Mouse (Mus musculus): ENCODE measurements at regions not wholly inside any gene's neighbourhood (a gene's known extent, or its start where the extent isn't known, plus 50 kb on each side); places are given as distances from the start of the nearest gene placed in this dataset.
A peak's percentile ranks its signal among the peaks of the same experiment; 100 is the strongest.
"Not testable (repeated sequence)": the region's sequence is repeated elsewhere in the genome, so short reads cannot be mapped to it uniquely, and the experiment has no call there.

- no peaks in the 10 kb centered on the region for H3K27me3 ChIP-seq (ENCODE audit: control insufficient read depth, insufficient read depth, low read length)
- no peak overlapping the region for H3K4me3 ChIP-seq (ENCODE audit: control insufficient read depth, insufficient read depth, low read length)
- TF ChIP-seq POLR2A (IDR thresholded peaks at IDR 0.05; ENCODE audit: control insufficient read depth, extremely low read depth, insufficient read depth, low read length, poor library complexity) (no peak), CTCF (IDR thresholded peaks at IDR 0.05; ENCODE audit: borderline replicate concordance, control insufficient read depth, extremely low read depth, insufficient read depth, low read length, poor library complexity) (no peak)
- no peak for DNase-seq
- H3K27ac ChIP-seq (ENCODE audit: control insufficient read depth, insufficient read depth, low read length) = no peak overlapping the region
- H3K4me1 ChIP-seq (replicated peaks; ENCODE audit: control insufficient read depth, insufficient read depth, low read length) = no peaks in the 10 kb centered on the region
- 92% methylated on average over 1 of the region's 1 CpGs for WGBS
- no peaks in the 10 kb centered on the region for H3K36me3 ChIP-seq (ENCODE audit: control insufficient read depth, insufficient read depth, low read length)
Observed at GRCm38 (mm10) chr17:94866630-94867029, 116.8 kb upstream of the Mettl4 start.

- H3K4me1 ChIP-seq (replicated peaks; ENCODE audit: control insufficient read depth, insufficient read depth, low read length); H3K36me3 ChIP-seq (ENCODE audit: control insufficient read depth, insufficient read depth, low read length); H3K27me3 ChIP-seq (ENCODE audit: control insufficient read depth, insufficient read depth, low read length); H3K27ac ChIP-seq (ENCODE audit: control insufficient read depth, insufficient read depth, low read length): not testable (repeated sequence)
- WGBS = 12% methylated on average over 21 of the region's 21 CpGs
- peak overlapping the region; percentile 64 for H3K4me3 ChIP-seq (ENCODE audit: control insufficient read depth, insufficient read depth, low read length)
- peak; percentile 72 for DNase-seq
- peak; percentile 41; the same call in 1 of the 2 replicates for TF ChIP-seq POLR2A (IDR thresholded peaks at IDR 0.05; ENCODE audit: control insufficient read depth, extremely low read depth, insufficient read depth, low read length, poor library complexity)
Observed at GRCm38 (mm10) chr17:94864531-94865318, 114.9 kb upstream of the Mettl4 start.

- not testable (repeated sequence) for H3K27ac ChIP-seq (ENCODE audit: control insufficient read depth, insufficient read depth, low read length); DNase-seq
- 93% methylated on average over 4 of the region's 4 CpGs for WGBS
Observed at GRCm38 (mm10) chr17:94854698-94855097, 104.9 kb upstream of the Mettl4 start.

GRCm38 (mm10) chr17:94834446-94835117 lies 84.8 kb upstream of the Mettl4 start:
- H3K27ac ChIP-seq (ENCODE audit: control insufficient read depth, insufficient read depth, low read length) = peak overlapping the region; percentile 86
- peak overlapping the region; percentile 91 for H3K4me3 ChIP-seq (ENCODE audit: control insufficient read depth, insufficient read depth, low read length)
- no peaks in the 10 kb centered on the region for H3K36me3 ChIP-seq (ENCODE audit: control insufficient read depth, insufficient read depth, low read length)
- peak; percentile 82 for DNase-seq
- no peaks in the 10 kb centered on the region for H3K27me3 ChIP-seq (ENCODE audit: control insufficient read depth, insufficient read depth, low read length)
- no peaks in the 10 kb centered on the region for H3K4me1 ChIP-seq (replicated peaks; ENCODE audit: control insufficient read depth, insufficient read depth, low read length)
- TF ChIP-seq CTCF (IDR thresholded peaks at IDR 0.05; ENCODE audit: borderline replicate concordance, control insufficient read depth, extremely low read depth, insufficient read depth, low read length, poor library complexity) = no peak
- TF ChIP-seq POLR2A (IDR thresholded peaks at IDR 0.05; ENCODE audit: control insufficient read depth, extremely low read depth, insufficient read depth, low read length, poor library complexity) = no peak
- WGBS = under 1% methylated on average over 20 of the region's 20 CpGs

More at GRCm38 (mm10) chr17:94854698-94855097, 104.9 kb upstream of the Mettl4 start:
- H3K36me3 ChIP-seq (ENCODE audit: control insufficient read depth, insufficient read depth, low read length); H3K4me3 ChIP-seq (ENCODE audit: control insufficient read depth, insufficient read depth, low read length); H3K4me1 ChIP-seq (replicated peaks; ENCODE audit: control insufficient read depth, insufficient read depth, low read length); H3K27me3 ChIP-seq (ENCODE audit: control insufficient read depth, insufficient read depth, low read length): not testable (repeated sequence)

DNA sequence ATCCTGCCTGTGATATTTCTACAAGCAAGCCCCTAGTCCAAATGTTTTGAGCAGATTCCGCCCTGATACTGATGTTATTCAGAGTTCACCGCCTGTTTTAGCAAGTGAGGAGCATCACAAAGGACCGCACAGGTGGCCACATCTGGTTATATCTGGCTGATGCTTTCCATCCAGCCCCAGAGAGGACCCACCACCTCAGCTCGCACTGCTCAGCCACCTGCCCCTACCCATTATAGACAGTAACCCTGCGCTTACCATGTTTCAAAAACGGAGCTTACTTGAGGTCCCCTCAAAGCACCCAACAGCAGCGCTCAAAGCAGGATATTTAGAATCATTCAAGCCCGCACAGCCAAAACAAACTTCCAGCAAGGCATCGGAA lies 84.2 kb upstream of the Mettl4 start:
- H3K27ac ChIP-seq (ENCODE audit: control insufficient read depth, insufficient read depth, low read length) = peak overlapping the region; percentile 86

DNA sequence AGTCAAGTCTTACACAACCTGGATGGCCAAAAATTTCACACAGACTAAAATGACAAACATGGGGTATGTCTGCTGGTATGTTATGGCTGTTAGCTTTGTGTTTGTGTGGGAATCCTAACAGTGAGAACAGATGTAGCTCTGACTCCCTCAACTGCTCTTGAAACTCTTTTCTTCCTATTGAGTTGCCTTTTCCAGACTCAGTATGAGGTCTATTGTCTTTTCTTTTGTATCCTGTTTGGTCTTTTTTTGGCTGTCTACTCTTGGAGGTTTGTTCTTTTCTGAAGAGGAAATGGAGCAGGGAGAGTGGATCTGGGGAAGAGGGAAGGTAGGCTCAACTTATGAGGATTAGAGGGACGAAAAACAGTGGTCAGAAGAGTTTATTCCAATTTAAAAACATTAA lies 76.6 kb upstream of the Mettl4 start:
- H3K36me3 ChIP-seq (ENCODE audit: control insufficient read depth, insufficient read depth, low read length); H3K4me1 ChIP-seq (replicated peaks; ENCODE audit: control insufficient read depth, insufficient read depth, low read length); H3K27me3 ChIP-seq (ENCODE audit: control insufficient read depth, insufficient read depth, low read length); H3K27ac ChIP-seq (ENCODE audit: control insufficient read depth, insufficient read depth, low read length); H3K4me3 ChIP-seq (ENCODE audit: control insufficient read depth, insufficient read depth, low read length); DNase-seq: not testable (repeated sequence)
- 95% methylated on average over 1 of the region's 1 CpGs for WGBS

More for the DNA sequence above, 84.2 kb upstream of the Mettl4 start:
- not testable (repeated sequence) for DNase-seq; H3K4me1 ChIP-seq (replicated peaks; ENCODE audit: control insufficient read depth, insufficient read depth, low read length); H3K27me3 ChIP-seq (ENCODE audit: control insufficient read depth, insufficient read depth, low read length); H3K36me3 ChIP-seq (ENCODE audit: control insufficient read depth, insufficient read depth, low read length)
- 8% methylated on average over 9 of the region's 9 CpGs for WGBS
- H3K4me3 ChIP-seq (ENCODE audit: control insufficient read depth, insufficient read depth, low read length) = peak overlapping the region; percentile 91

DNA sequence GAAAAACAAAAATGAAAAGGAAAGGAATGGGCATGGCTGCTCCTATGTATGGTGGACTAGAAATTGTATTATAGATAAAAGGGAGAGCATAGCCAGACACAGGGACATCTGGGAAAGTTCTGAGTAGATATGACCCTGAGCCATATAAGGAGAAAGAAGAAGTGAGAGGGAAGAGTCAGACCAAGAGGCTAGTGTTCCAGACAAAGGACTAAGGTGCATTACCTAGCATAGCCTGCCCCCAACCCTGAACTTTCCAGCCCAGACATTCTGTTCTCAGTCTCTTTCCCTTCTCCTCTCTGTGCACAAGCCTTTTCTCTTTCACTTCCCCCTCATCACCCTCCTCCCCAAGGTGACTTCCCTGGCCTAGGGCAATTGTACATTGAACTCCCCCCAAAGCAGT lies 58.9 kb upstream of the Mettl4 start:
- no peak for DNase-seq
- no peak for TF ChIP-seq CTCF (IDR thresholded peaks at IDR 0.05; ENCODE audit: borderline replicate concordance, control insufficient read depth, extremely low read depth, insufficient read depth, low read length, poor library complexity)
- TF ChIP-seq POLR2A (IDR thresholded peaks at IDR 0.05; ENCODE audit: control insufficient read depth, extremely low read depth, insufficient read depth, low read length, poor library complexity) = no peak
- H3K4me3 ChIP-seq (ENCODE audit: control insufficient read depth, insufficient read depth, low read length) = no peak overlapping the region
- no peak overlapping the region for H3K27ac ChIP-seq (ENCODE audit: control insufficient read depth, insufficient read depth, low read length)
- no peaks in the 10 kb centered on the region for H3K36me3 ChIP-seq (ENCODE audit: control insufficient read depth, insufficient read depth, low read length)
- H3K4me1 ChIP-seq (replicated peaks; ENCODE audit: control insufficient read depth, insufficient read depth, low read length) = no peaks in the 10 kb centered on the region
- no peaks in the 10 kb centered on the region for H3K27me3 ChIP-seq (ENCODE audit: control insufficient read depth, insufficient read depth, low read length)

Data from thymus, adult 2 months (tissue).